Mouse (Mus musculus) intestine, embryonic 16.5 days (tissue): ENCODE measurements around the gene Gm12845. TPM values are rescaled to one million over a fixed set of nuclear protein-coding genes. Genes with fewer than 3 reads are reported as not detected.

ENCODE experiments used
- ATAC-seq: fragments of 200-750 bp; cut with Nextera tagmentation; 2 replicates; pipeline ENCODE4 v1.8.0; 2017; ENCODE audit warnings: moderate TSS enrichment, moderate library complexity
- H3K27ac ChIP-seq: fragments of 300-500 bp; sonication (generic); 2 replicates; pipeline ENCODE4 v1.5.1; 2014; ENCODE audit warnings: mild to moderate bottlenecking, low read length
- H3K27me3 ChIP-seq: fragments of 300-500 bp; sonication (generic); replicated peaks from 2 replicates; pipeline ENCODE4 v1.6.1; 2014; ENCODE audit warnings: low read length, control low read depth, mixed read lengths; ENCODE audit not compliant: control insufficient read depth, insufficient read depth
- H3K36me3 ChIP-seq: fragments of 300-500 bp; sonication (generic); 2 replicates; pipeline ENCODE4 v1.6.1; 2014; ENCODE audit warnings: low read length, control low read depth; ENCODE audit not compliant: control insufficient read depth, insufficient read depth
- H3K4me1 ChIP-seq: fragments of 300-500 bp; sonication (generic); 2 replicates; pipeline ENCODE4 v1.6.1; 2014; ENCODE audit warnings: low read length, control low read depth, mixed read lengths; ENCODE audit not compliant: control insufficient read depth, insufficient read depth
- H3K4me2 ChIP-seq: fragments of 300-500 bp; sonication (generic); 2 replicates; pipeline ENCODE4 v1.6.1; 2014; ENCODE audit warnings: low read depth, low read length, control low read depth
- H3K4me3 ChIP-seq: fragments of 300-500 bp; sonication (generic); 2 replicates; pipeline ENCODE4 v1.5.1; 2014; ENCODE audit warnings: mild to moderate bottlenecking, low read length
- H3K9ac ChIP-seq: fragments of 300-500 bp; sonication (generic); 2 replicates; pipeline ENCODE4 v1.6.1; 2014; ENCODE audit warnings: low read depth, low read length
- H3K9me3 ChIP-seq: fragments of 300-500 bp; sonication (generic); 2 replicates; pipeline ENCODE4 v1.6.1; 2016; ENCODE audit warnings: low read length, control low read depth; ENCODE audit not compliant: control insufficient read depth
- WGBS: fragments of 180-500 bp; shearing (Covaris S2); extraction: QIAGEN DNeasy Blood & Tissue Kit; methylation state at CpG from one replicate; pipeline ENCODE4 v1.1.7; 2014; 5-methylcytosine and 5-hydroxymethylcytosine counted together
- polyA plus RNA-seq: library from polyadenylated mRNA; unstranded; fragments of >200 nt; fragmentation: Nextera tagmentation; extraction: Ambion mirVana; gene quantifications from 2 replicates; pipeline ENCODE4 v1.2.1, GENCODE M21; 2015

Gene Gm12845
- polyA plus RNA-seq = not detected in 2 replicates

DNA sequence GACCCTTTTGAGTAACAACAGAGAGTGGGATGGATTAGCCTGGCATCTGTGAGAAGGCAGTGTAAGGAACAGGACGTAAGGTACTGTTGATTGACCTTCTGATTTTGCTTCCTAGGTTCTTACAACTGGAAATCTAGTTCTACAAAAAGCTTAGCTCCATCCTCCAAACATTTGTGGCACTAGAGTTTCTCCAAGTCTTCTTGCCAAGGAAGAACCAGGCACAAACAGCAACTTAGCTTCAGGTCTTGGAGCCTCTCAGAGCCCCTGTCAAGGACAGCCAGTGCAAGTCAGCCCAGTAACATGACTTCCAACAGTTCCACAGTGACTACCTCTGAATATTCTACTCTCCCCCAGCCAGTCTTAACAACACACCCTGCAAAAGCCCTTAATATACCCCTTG lies at the start of gene Gm12845:
Gene Gm12845 (plus strand): TSS at position 301 of the 400 bp plus-strand sequence.
- H3K9me3 ChIP-seq = no peaks in the 10 kb centered on the region
- H3K4me3 ChIP-seq = no peak within 1 kb of the TSS
- no peak within 1 kb of the TSS for H3K4me2 ChIP-seq
- 86% methylated on average over 1 of the region's 1 CpGs for WGBS
- H3K27ac ChIP-seq = no peak within 1 kb of the TSS
- no peak within 1 kb of the TSS for H3K9ac ChIP-seq
- no peak for ATAC-seq
- no peaks in the 10 kb centered on the region for H3K4me1 ChIP-seq
- H3K36me3 ChIP-seq = no peaks in the 10 kb centered on the region
- H3K27me3 ChIP-seq = no peaks in the 10 kb centered on the region

DNA sequence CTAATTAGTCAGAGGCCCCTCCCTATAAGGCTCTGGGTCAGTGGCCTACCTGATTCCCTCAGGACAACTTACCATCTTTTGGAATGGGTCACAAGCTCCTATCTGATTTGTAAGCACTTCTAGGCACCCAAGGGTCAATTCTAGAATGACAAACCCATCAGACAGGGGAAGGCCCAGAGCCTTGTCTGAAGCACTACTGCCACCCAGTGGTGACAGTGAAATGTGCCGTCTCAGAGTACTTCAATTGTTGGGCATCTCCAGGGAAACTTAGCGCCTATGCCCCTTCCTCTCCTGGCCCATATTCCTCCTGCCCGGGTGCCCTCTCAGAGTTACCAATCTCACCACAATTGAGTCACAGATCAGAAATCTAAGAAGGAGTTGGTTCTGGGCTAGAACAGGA lies 47.3 kb upstream of the Gm12845 start:
- Histone ChIP-seq H3K27me3 (no peaks in the 10 kb centered on the region), H3K4me3 (no peak overlapping the region), H3K9ac (no peak overlapping the region), H3K4me2 (no peak overlapping the region), H3K4me1 (peaks cover 5% of the 10 kb centered on the region; the same call in 1 of the 2 replicates), H3K9me3 (no peaks in the 10 kb centered on the region), H3K27ac (no peak overlapping the region), H3K36me3 (peaks cover 8% of the 10 kb centered on the region)
- ATAC-seq = peak; percentile 32; the same call in 1 of the 2 replicates
- WGBS = 16% methylated on average over 3 of the region's 3 CpGs

DNA sequence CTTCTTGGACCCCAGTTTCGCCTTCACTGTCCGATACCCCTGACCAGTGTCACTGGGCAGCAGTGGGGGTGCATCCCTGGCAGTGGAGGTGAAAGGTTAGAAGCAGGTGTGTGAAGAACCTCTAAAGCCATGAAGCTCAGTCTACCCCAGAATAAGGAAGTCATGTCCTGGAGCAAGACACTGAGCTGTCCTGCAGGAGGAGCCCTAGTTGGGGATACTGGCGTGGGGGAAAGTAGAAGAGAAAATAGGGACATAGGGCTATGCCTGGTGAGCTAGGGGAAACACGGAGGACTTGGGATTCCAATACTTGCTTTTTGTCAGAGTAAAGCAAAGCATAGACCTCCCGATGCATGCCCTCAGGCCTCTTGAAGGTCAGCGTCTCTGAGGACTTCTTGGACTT lies 43.2 kb upstream of the Gm12845 start:
- Histone ChIP-seq H3K9ac (peak overlapping the region; percentile 93), H3K36me3 (peaks cover 8% of the 10 kb centered on the region), H3K4me2 (peak overlapping the region; percentile 82), H3K27me3 (no peaks in the 10 kb centered on the region), H3K9me3 (no peaks in the 10 kb centered on the region), H3K4me1 (peaks cover 5% of the 10 kb centered on the region; the same call in 1 of the 2 replicates), H3K27ac (no peak overlapping the region), H3K4me3 (peak overlapping the region; percentile 90)
- 76% methylated on average over 6 of the region's 6 CpGs for WGBS
- no peak for ATAC-seq

DNA sequence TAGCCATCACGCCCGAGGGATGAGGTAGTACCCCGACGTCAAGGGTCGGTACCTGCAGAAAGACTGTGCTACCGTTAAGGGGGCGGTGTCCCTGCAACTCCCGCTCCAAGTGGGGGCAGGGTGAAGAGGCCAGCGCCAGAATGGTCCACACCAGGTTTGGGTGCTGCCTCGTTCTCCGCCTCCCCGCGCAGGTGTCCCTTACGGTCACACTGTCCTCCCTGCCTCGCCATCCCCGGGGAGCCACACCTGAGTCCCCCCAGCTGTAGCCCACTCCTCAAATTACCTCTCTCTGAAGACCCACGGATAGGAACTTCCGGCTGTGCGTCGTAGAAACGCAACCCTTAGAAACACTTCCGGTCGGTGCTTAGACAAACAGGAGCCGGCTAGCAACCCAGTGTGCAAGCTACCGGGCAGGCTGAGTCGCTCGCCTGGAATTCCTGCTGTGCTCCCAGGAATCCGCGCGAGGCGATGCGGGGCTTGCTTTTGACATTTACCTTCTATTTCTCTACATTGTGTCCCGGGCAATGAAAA lies 42.2 kb upstream of the Gm12845 start, which contains the start of gene Dmap1:
Gene Dmap1 (minus strand): TSS at position 343 of the 531 bp plus-strand sequence.
- peak within 1 kb of the TSS; percentile 93 for H3K9ac ChIP-seq
- ATAC-seq = peak; percentile 89
- under 1% methylated on average over 33 of the region's 33 CpGs for WGBS
- peak within 1 kb of the TSS; percentile 90 for H3K4me3 ChIP-seq
- H3K4me1 ChIP-seq = peaks cover 5% of the 10 kb centered on the region; the same call in 1 of the 2 replicates
- H3K27ac ChIP-seq = no peak within 1 kb of the TSS
- H3K36me3 ChIP-seq = peaks cover 8% of the 10 kb centered on the region
- H3K27me3 ChIP-seq = no peaks in the 10 kb centered on the region
- H3K9me3 ChIP-seq = no peaks in the 10 kb centered on the region
- peak within 1 kb of the TSS; percentile 82 for H3K4me2 ChIP-seq

DNA sequence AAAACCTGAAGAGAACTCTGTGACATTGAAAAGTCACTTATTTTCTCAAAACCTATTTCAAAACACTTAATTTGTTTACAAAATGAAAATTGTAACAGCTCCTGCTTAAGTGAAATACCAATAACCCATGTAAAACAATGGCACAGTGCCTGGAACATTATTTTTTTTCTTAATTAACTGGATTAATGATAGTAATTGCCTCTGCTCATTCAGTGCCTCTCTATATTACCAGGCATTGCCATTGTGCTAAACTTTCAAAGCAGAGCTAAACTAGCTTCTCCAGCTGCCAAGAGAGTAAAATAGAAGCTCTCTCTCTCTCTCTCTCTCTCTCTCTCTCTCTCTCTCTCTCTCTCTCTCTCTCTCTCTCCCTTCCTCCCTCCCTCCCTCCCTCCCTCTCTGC lies 41.7 kb upstream of the Gm12845 start:
- no peaks in the 10 kb centered on the region for H3K9me3 ChIP-seq
- peak overlapping the region; percentile 90 for H3K4me3 ChIP-seq
- ATAC-seq = 0 out of 2 replicates have a peak, but pooled peaks have one; percentile 5
- H3K9ac ChIP-seq = peak overlapping the region; percentile 93
- H3K27ac ChIP-seq = no peak overlapping the region
- H3K4me1 ChIP-seq = peaks cover 5% of the 10 kb centered on the region; the same call in 1 of the 2 replicates
- no peaks in the 10 kb centered on the region for H3K27me3 ChIP-seq
- H3K4me2 ChIP-seq = peak overlapping the region; percentile 82
- peaks cover 6% of the 10 kb centered on the region for H3K36me3 ChIP-seq

DNA sequence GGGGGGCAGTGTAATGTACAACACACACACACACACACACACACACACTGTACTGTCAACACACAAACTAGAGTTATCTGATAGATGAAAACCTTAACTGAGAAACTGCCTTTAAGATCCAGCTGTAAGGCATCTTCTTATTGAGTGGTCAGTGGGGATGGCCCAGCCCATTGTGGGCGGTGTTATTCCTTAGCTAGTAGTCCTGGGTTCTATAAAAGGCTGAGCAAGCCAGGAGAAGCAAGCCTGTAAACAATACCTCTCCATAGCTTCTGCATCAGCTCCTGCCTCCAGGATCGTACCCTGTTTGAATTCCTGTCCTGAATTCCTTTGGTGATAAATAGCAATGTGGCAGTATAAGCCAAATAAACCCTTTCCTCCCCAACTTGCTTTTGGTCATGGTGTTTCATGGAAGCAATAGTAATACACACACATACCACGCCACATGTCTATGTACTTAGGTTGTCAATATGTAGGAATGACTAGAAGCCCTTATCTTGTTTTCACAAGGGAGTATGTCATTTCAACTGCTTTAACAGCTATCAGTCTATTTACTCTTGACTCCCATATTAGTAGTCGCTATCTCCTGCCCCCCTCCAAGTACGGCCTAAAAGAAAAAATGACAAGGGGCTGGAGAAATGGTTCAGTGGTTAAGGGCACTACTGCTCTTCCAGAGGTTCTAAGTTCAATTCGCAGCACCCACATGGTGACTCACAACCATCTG lies 41.0 kb upstream of the Gm12845 start:
- ATAC-seq = no peak
- no peaks in the 10 kb centered on the region for H3K9me3 ChIP-seq
- H3K27me3 ChIP-seq = no peaks in the 10 kb centered on the region
- no peak overlapping the region for H3K4me2 ChIP-seq
- peaks cover 5% of the 10 kb centered on the region; the same call in 1 of the 2 replicates for H3K4me1 ChIP-seq
- peaks cover 5% of the 10 kb centered on the region for H3K36me3 ChIP-seq
- no peak overlapping the region for H3K9ac ChIP-seq
- H3K27ac ChIP-seq = no peak overlapping the region
- 62% methylated on average over 6 of the region's 6 CpGs for WGBS
- H3K4me3 ChIP-seq = no peak overlapping the region

DNA sequence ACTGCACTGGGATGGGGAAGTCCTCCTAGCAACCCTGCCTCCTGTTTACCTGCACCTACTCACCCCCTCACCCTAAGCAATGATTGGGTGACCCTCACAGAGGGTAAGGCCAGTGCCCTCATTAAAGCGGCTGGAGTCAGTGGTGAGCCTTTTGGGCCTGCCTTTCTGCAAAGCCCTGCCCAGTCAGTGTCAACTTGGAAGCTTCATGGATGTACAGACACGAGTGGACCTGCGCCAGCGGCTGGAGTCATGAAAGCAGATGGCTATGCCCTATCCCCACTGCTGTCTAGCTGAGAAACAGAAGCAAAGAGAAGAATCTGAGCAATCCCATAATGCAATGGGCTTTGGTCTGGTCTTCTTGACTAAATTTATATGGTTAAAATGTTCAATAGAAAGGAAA lies 37.9 kb upstream of the Gm12845 start:
- H3K4me2 ChIP-seq = no peak overlapping the region
- H3K9ac ChIP-seq = no peak overlapping the region
- ATAC-seq = no peak
- H3K27me3 ChIP-seq = no peaks in the 10 kb centered on the region
- no peaks in the 10 kb centered on the region for H3K9me3 ChIP-seq
- no peaks in the 10 kb centered on the region for H3K36me3 ChIP-seq
- no peak overlapping the region for H3K4me3 ChIP-seq
- no peak overlapping the region for H3K27ac ChIP-seq
- peaks cover 2% of the 10 kb centered on the region; the same call in 1 of the 2 replicates for H3K4me1 ChIP-seq
- WGBS = 80% methylated on average over 4 of the region's 4 CpGs

DNA sequence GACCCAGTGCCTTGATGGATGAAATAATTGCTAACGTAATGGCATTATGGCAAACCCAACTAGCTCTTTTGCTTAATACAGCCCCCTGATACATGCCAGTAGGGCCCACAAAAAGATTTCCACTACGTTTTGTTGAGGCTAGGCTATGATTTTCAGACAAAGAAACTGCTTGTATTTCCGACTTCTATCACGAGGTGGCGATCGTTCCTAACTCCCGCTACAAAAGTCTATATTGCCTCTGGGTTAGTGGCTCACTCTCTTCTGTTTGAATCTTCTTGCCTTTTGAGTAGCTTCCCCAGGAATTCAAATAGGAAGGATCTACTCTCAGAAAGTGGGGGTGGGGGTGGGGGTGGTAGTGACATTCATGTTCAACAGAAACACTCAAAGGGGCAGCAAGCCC lies 18.9 kb upstream of the Gm12845 start:
- Histone ChIP-seq H3K27ac (no peak overlapping the region), H3K9me3 (no peaks in the 10 kb centered on the region), H3K4me3 (no peak overlapping the region), H3K4me1 (0 out of 2 replicates have a peak, but pooled peaks cover 5% of the 10 kb centered on the region), H3K9ac (no peak overlapping the region), H3K27me3 (no peaks in the 10 kb centered on the region), H3K4me2 (no peak overlapping the region), H3K36me3 (no peaks in the 10 kb centered on the region)
- no peak for ATAC-seq
- 5% methylated on average over 7 of the region's 7 CpGs for WGBS

DNA sequence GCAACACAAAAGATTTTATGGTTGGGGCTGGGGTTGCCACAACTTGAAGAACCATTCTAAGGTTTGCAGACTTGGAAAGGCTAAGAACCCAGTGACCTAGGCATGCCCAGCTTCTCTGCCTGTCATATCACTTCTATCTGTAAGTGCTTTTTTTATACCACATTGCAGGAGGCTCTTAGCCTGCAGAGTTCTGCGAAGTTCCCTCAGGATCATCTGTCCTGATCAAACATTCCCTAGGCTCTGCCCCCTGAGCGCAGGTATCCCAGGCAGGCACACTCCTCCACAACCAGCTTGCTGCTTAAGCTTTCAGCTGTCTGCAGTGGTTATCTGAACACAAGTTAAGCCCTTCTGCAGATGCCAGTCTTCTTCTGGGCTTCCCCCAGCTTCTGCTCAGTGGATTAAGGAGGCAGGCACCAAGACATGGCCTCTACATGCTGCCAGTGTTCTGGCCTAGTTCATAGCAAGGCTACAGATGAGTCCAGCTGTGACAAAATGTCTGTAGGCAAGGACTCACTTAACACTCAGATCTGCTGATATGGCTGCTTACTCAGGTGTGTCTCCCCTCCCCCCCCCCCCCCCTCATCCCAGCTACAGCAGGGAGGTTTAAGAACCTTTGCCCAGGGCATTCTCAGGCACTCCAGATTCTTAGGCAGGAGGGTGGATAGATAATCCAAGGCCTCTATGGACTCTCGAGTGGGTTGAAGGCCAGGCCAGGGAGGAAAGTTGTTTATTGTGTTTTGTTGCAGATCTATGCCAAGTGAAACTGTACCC lies 15.2 kb upstream of the Gm12845 start:
- no peaks in the 10 kb centered on the region for H3K36me3 ChIP-seq
- WGBS = 60% methylated on average over 3 of the region's 3 CpGs
- no peak overlapping the region for H3K4me3 ChIP-seq
- peak; percentile 83 for ATAC-seq
- no peaks in the 10 kb centered on the region for H3K27me3 ChIP-seq
- peak overlapping the region; percentile 58; the same call in 1 of the 2 replicates for H3K27ac ChIP-seq
- H3K4me2 ChIP-seq = no peak overlapping the region
- peaks cover 12% of the 10 kb centered on the region; the same call in 1 of the 2 replicates for H3K4me1 ChIP-seq
- no peaks in the 10 kb centered on the region for H3K9me3 ChIP-seq
- no peak overlapping the region for H3K9ac ChIP-seq
